Mouse (Mus musculus) forebrain, embryonic 12.5 days (tissue): ENCODE results near the gene Bcl9. TPM values are rescaled to one million over a fixed set of nuclear protein-coding genes. Genes with fewer than 3 reads are reported as not detected.
A peak's percentile ranks its signal among the peaks of the same experiment; 100 is the strongest.

Experiments
- ATAC-seq: fragments of 200-750 bp; cut with Nextera tagmentation; 2 replicates; pipeline ENCODE4 v1.8.0; 2017; ENCODE audit warnings: moderate TSS enrichment; ENCODE audit not compliant: low FRiP score
- H3K27ac ChIP-seq: fragments of 300-500 bp; sonication (generic); 2 replicates; pipeline ENCODE4 v1.5.1; 2016; ENCODE audit warnings: mild to moderate bottlenecking
- H3K27me3 ChIP-seq: fragments of 300-500 bp; sonication (generic); 2 replicates; pipeline ENCODE4 v1.6.1; 2016; ENCODE audit warnings: mild to moderate bottlenecking
- H3K36me3 ChIP-seq: fragments of 300-500 bp; sonication (generic); replicated peaks from 2 replicates; pipeline ENCODE4 v1.6.1; 2016; ENCODE audit warnings: mild to moderate bottlenecking
- H3K4me1 ChIP-seq: fragments of 300-500 bp; sonication (generic); 2 replicates; pipeline ENCODE4 v1.6.1; 2016
- H3K4me2 ChIP-seq: fragments of 300-500 bp; sonication (generic); 2 replicates; pipeline ENCODE4 v1.6.1; 2016; ENCODE audit warnings: mild to moderate bottlenecking, moderate library complexity
- H3K4me3 ChIP-seq: fragments of 300-500 bp; sonication (generic); replicated peaks from 2 replicates; pipeline ENCODE4 v1.5.1; 2016; ENCODE audit warnings: mild to moderate bottlenecking
- H3K9ac ChIP-seq: fragments of 300-500 bp; sonication (generic); 2 replicates; pipeline ENCODE4 v1.6.1; 2016; ENCODE audit warnings: mild to moderate bottlenecking
- H3K9me3 ChIP-seq: fragments of 300-500 bp; sonication (generic); 2 replicates; pipeline ENCODE4 v1.6.1; 2016
- WGBS: fragments of 180-500 bp; shearing (Covaris S2); methylation state at CpG from one replicate; pipeline ENCODE4 v1.1.7; 2016; 5-methylcytosine and 5-hydroxymethylcytosine counted together
- polyA plus RNA-seq: library from polyadenylated mRNA; unstranded; fragments of >200 nt; fragmentation: Nextera tagmentation; extraction: Ambion mirVana; gene quantifications from 2 replicates; pipeline ENCODE4 v1.2.1, GENCODE M21; 2016

Gene Bcl9
- polyA plus RNA-seq, 1 experiment from 2014 or later = 82.8 TPM

GRCm38 (mm10) chr3:97242629-97243167, 55.0 kb downstream of the Bcl9 start:
- H3K27me3 ChIP-seq = no peaks in the 10 kb centered on the region
- no peak overlapping the region for H3K4me2 ChIP-seq

GRCm38 (mm10) chr3:97241826-97242225, 55.9 kb downstream of the Bcl9 start:
- no peak for ATAC-seq
- WGBS = 51% methylated on average over 6 of the region's 6 CpGs
- no peak overlapping the region for H3K27ac ChIP-seq

More at GRCm38 (mm10) chr3:97242629-97243167, 55.0 kb downstream of the Bcl9 start:
- H3K4me3 ChIP-seq = no peak overlapping the region
- 25% methylated on average over 10 of the region's 10 CpGs for WGBS
- ATAC-seq = no peak
- H3K9ac ChIP-seq = no peak overlapping the region
- peaks cover 19% of the 10 kb centered on the region for H3K4me1 ChIP-seq
- H3K9me3 ChIP-seq = no peaks in the 10 kb centered on the region
- H3K36me3 ChIP-seq = no peaks in the 10 kb centered on the region
- peak overlapping the region; percentile 68; the same call in 1 of the 2 replicates for H3K27ac ChIP-seq

GRCm38 (mm10) chr3:97239793-97240192, 57.9 kb downstream of the Bcl9 start:
- no peaks in the 10 kb centered on the region for H3K36me3 ChIP-seq
- H3K9me3 ChIP-seq = no peaks in the 10 kb centered on the region
- no peak overlapping the region for H3K4me3 ChIP-seq
- ATAC-seq = no peak
- H3K4me1 ChIP-seq = peaks cover 24% of the 10 kb centered on the region
- WGBS = 88% methylated on average over 6 of the region's 6 CpGs
- no peak overlapping the region for H3K4me2 ChIP-seq
- no peak overlapping the region for H3K9ac ChIP-seq
- no peaks in the 10 kb centered on the region for H3K27me3 ChIP-seq
- H3K27ac ChIP-seq = no peak overlapping the region

More at GRCm38 (mm10) chr3:97241826-97242225, 55.9 kb downstream of the Bcl9 start:
- H3K4me3 ChIP-seq = no peak overlapping the region
- H3K9me3 ChIP-seq = no peaks in the 10 kb centered on the region
- no peak overlapping the region for H3K9ac ChIP-seq
- H3K4me2 ChIP-seq = no peak overlapping the region
- no peaks in the 10 kb centered on the region for H3K36me3 ChIP-seq
- H3K27me3 ChIP-seq = no peaks in the 10 kb centered on the region
- H3K4me1 ChIP-seq = peaks cover 19% of the 10 kb centered on the region

- Histone ChIP-seq H3K27ac (no peak overlapping the region), H3K9me3 (no peaks in the 10 kb centered on the region), H3K4me3 (no peak overlapping the region), H3K36me3 (no peaks in the 10 kb centered on the region), H3K9ac (no peak overlapping the region), H3K4me2 (no peak overlapping the region), H3K27me3 (no peaks in the 10 kb centered on the region), H3K4me1 (peaks cover 24% of the 10 kb centered on the region)
- WGBS = 91% methylated on average over 5 of the region's 5 CpGs
- no peak for ATAC-seq
Observed at GRCm38 (mm10) chr3:97239316-97239715, 58.4 kb downstream of the Bcl9 start.

GRCm38 (mm10) chr3:97238521-97238920, 59.2 kb downstream of the Bcl9 start:
- no peaks in the 10 kb centered on the region for H3K36me3 ChIP-seq
- H3K4me3 ChIP-seq = no peak overlapping the region
- 83% methylated on average over 2 of the region's 2 CpGs for WGBS
- H3K9ac ChIP-seq = no peak overlapping the region
- no peak for ATAC-seq
- H3K4me2 ChIP-seq = no peak overlapping the region
- no peaks in the 10 kb centered on the region for H3K27me3 ChIP-seq
- no peak overlapping the region for H3K27ac ChIP-seq
- H3K9me3 ChIP-seq = no peaks in the 10 kb centered on the region
- H3K4me1 ChIP-seq = peaks cover 21% of the 10 kb centered on the region

GRCm38 (mm10) chr3:97237403-97237802, 60.3 kb downstream of the Bcl9 start:
- ATAC-seq = no peak

GRCm38 (mm10) chr3:97234797-97235196, 62.9 kb downstream of the Bcl9 start:
- Histone ChIP-seq H3K4me3 (no peak overlapping the region), H3K9me3 (no peaks in the 10 kb centered on the region), H3K36me3 (no peaks in the 10 kb centered on the region; the same call in 1 of the 2 replicates), H3K9ac (no peak overlapping the region), H3K4me1 (peaks cover 5% of the 10 kb centered on the region), H3K27me3 (no peaks in the 10 kb centered on the region), H3K27ac (no peak overlapping the region), H3K4me2 (no peak overlapping the region)
- 82% methylated on average over 14 of the region's 14 CpGs for WGBS
- no peak for ATAC-seq

More at GRCm38 (mm10) chr3:97237403-97237802, 60.3 kb downstream of the Bcl9 start:
- Histone ChIP-seq H3K27ac (no peak overlapping the region), H3K36me3 (no peaks in the 10 kb centered on the region), H3K27me3 (no peaks in the 10 kb centered on the region), H3K4me2 (no peak overlapping the region), H3K4me3 (no peak overlapping the region), H3K9me3 (no peaks in the 10 kb centered on the region), H3K9ac (no peak overlapping the region), H3K4me1 (peaks cover 10% of the 10 kb centered on the region)
- WGBS = 93% methylated on average over 2 of the region's 2 CpGs

GRCm38 (mm10) chr3:97232328-97232727, 65.4 kb downstream of the Bcl9 start:
- Histone ChIP-seq H3K36me3 (no peaks in the 10 kb centered on the region; the same call in 1 of the 2 replicates), H3K27me3 (no peaks in the 10 kb centered on the region), H3K4me2 (no peak overlapping the region), H3K4me3 (no peak overlapping the region), H3K9me3 (no peaks in the 10 kb centered on the region), H3K9ac (no peak overlapping the region), H3K4me1 (peaks cover 14% of the 10 kb centered on the region), H3K27ac (0 out of 2 replicates have a peak overlapping the region, but pooled peaks have one; percentile 9)
- 93% methylated on average over 3 of the region's 3 CpGs for WGBS
- no peak for ATAC-seq

GRCm38 (mm10) chr3:97231857-97232256, 65.9 kb downstream of the Bcl9 start:
- H3K27ac ChIP-seq = 0 out of 2 replicates have a peak overlapping the region, but pooled peaks have one; percentile 9
- no peak for ATAC-seq
- H3K9ac ChIP-seq = no peak overlapping the region
- H3K27me3 ChIP-seq = no peaks in the 10 kb centered on the region
- H3K4me2 ChIP-seq = no peak overlapping the region
- H3K36me3 ChIP-seq = no peaks in the 10 kb centered on the region; the same call in 1 of the 2 replicates
- no peak overlapping the region for H3K4me3 ChIP-seq
- WGBS = 88% methylated on average over 9 of the region's 9 CpGs
- peaks cover 14% of the 10 kb centered on the region for H3K4me1 ChIP-seq
- H3K9me3 ChIP-seq = no peaks in the 10 kb centered on the region

GRCm38 (mm10) chr3:97230631-97231404, 66.9 kb downstream of the Bcl9 start:
- no peak for ATAC-seq
- no peak overlapping the region for H3K4me2 ChIP-seq
- H3K27ac ChIP-seq = no peak overlapping the region
- H3K4me1 ChIP-seq = peaks cover 18% of the 10 kb centered on the region
- H3K4me3 ChIP-seq = no peak overlapping the region
- no peaks in the 10 kb centered on the region for H3K27me3 ChIP-seq
- H3K9ac ChIP-seq = no peak overlapping the region
- 94% methylated on average over 5 of the region's 5 CpGs for WGBS
- H3K36me3 ChIP-seq = no peaks in the 10 kb centered on the region; the same call in 1 of the 2 replicates
- H3K9me3 ChIP-seq = no peaks in the 10 kb centered on the region

GRCm38 (mm10) chr3:97228457-97228856, 69.3 kb downstream of the Bcl9 start:
- Histone ChIP-seq H3K27ac (peak overlapping the region; percentile 98), H3K9ac (peak overlapping the region; percentile 73), H3K27me3 (no peaks in the 10 kb centered on the region), H3K9me3 (no peaks in the 10 kb centered on the region), H3K4me2 (peak overlapping the region; percentile 82), H3K36me3 (peaks cover 3% of the 10 kb centered on the region), H3K4me3 (peak overlapping the region; percentile 91), H3K4me1 (peaks cover 36% of the 10 kb centered on the region)
- no peak for ATAC-seq
- WGBS = 12% methylated on average over 12 of the region's 12 CpGs

GRCm38 (mm10) chr3:97228020-97228419, 69.7 kb downstream of the Bcl9 start:
- ATAC-seq = peak; percentile 31; the same call in 1 of the 2 replicates
- H3K9ac ChIP-seq = peak overlapping the region; percentile 73
- peak overlapping the region; percentile 91 for H3K4me3 ChIP-seq
- under 1% methylated on average over 15 of the region's 16 CpGs for WGBS
- peak overlapping the region; percentile 98 for H3K27ac ChIP-seq
- peaks cover 40% of the 10 kb centered on the region for H3K4me1 ChIP-seq
- peak overlapping the region; percentile 82 for H3K4me2 ChIP-seq
- no peaks in the 10 kb centered on the region for H3K27me3 ChIP-seq
- no peaks in the 10 kb centered on the region for H3K9me3 ChIP-seq
- H3K36me3 ChIP-seq = peaks cover 7% of the 10 kb centered on the region
